Comparison of ENCODE assay signal across 15 mouse cellular contexts in genomic region chr10:83100890-83101289, GRCm38 (mm10).
A peak's percentile ranks its signal among the peaks of the same experiment; 100 is the strongest.
DNase-seq lines count a peak whose midpoint lies in the region; ATAC-seq and TF ChIP-seq lines count a peak whose summit lies in the region.
"Had no signal": no experiment of that assay in that cellular context is flagged by ENCODE, and none has a peak within 500 bp of the region (broad histone marks: within the 10 kb centered on the region; RNA-seq: fewer than 3 reads in every experiment).

No protein-coding gene starts in this region.

- 10% methylated on average over 8 of the region's 8 CpGs for WGBS in thymus, adult 2 months

- H3K27ac ChIP-seq in thymus, adult 2 months (ENCODE audit: control insufficient read depth, insufficient read depth, low read length): no peak overlapping the region
- H3K27ac ChIP-seq: liver, embryonic 12.5 days; midbrain, embryonic 12.5 days; stomach, embryonic 15.5 days had no signal

- TF ChIP-seq CTCF in thymus, adult 2 months (IDR thresholded peaks at IDR 0.05; ENCODE audit: borderline replicate concordance, control insufficient read depth, extremely low read depth, insufficient read depth, low read length, poor library complexity): no peak

- H3K4me3 ChIP-seq in thymus, adult 2 months (ENCODE audit: control insufficient read depth, insufficient read depth, low read length): no peak overlapping the region
- H3K4me3 ChIP-seq: embryonic facial prominence, embryonic 12.5 days; forebrain, embryonic 15.5 days; liver, embryonic 12.5 days; midbrain, embryonic 12.5 days; stomach, embryonic 15.5 days had no signal

- H3K36me3 ChIP-seq in thymus, adult 2 months (ENCODE audit: control insufficient read depth, insufficient read depth, low read length): no peaks in the 10 kb centered on the region
- H3K36me3 ChIP-seq: embryonic facial prominence, embryonic 12.5 days; forebrain, embryonic 15.5 days; liver, embryonic 12.5 days; midbrain, embryonic 12.5 days; stomach, embryonic 15.5 days had no signal

- H3K4me1 ChIP-seq in thymus, adult 2 months (replicated peaks; ENCODE audit: control insufficient read depth, insufficient read depth, low read length): peaks cover 29% of the 10 kb centered on the region

- no peak for TF ChIP-seq POLR2A in thymus, adult 2 months (IDR thresholded peaks at IDR 0.05; ENCODE audit: control insufficient read depth, extremely low read depth, insufficient read depth, low read length, poor library complexity)

- peak; percentile 34 to 52; a peak in 3 of 4 replicates for ATAC-seq in hematopoietic stem cell, adult 5-6 weeks (replicated peaks in 1 of 2; ENCODE audit: insufficient read depth in 1 of 2, low FRiP score in 2 of 2, low TSS enrichment in 1 of 2, low read depth in 1 of 2, poor library complexity in 2 of 2, severe bottlenecking in 2 of 2)
- ATAC-seq in erythroblast, adult 5-6 weeks (replicated peaks; ENCODE audit: low FRiP score, poor library complexity, severe bottlenecking): no peak
- ATAC-seq: forebrain, embryonic 15.5 days; liver, embryonic 12.5 days had no signal

- H3K27me3 ChIP-seq in thymus, adult 2 months (ENCODE audit: control insufficient read depth, insufficient read depth, low read length): no peaks in the 10 kb centered on the region
- H3K27me3 ChIP-seq: embryonic facial prominence, embryonic 12.5 days; forebrain, embryonic 15.5 days; liver, embryonic 12.5 days; stomach, embryonic 15.5 days had no signal

- peak; percentile 28 for DNase-seq in kidney, postnatal 14 days
- DNase-seq in kidney, adult 9 months: no peak
- DNase-seq in thymus, postnatal 14 days: peak; percentile 22
- DNase-seq in thymus, adult 2 months: no peak
- no peak for DNase-seq in right cerebral cortex, postnatal 10 days (ENCODE audit: low spot score in 2 of 2)
- DNase-seq: cerebellum, adult 9-11 months; gastrocnemius, postnatal 36 days; kidney, adult 8-10 months had no signal

Comparison
In these comparisons a context has a peak if more than half of its experiments do, and no peak if none do; other contexts are left out.
1. DNase-seq: peak in kidney, postnatal 14 days (single experiment) and thymus, postnatal 14 days (single experiment); none in kidney, adult 9 months (single experiment), thymus, adult 2 months (single experiment) and right cerebral cortex, postnatal 10 days (0 of 2).